In genomic region chr11:120519738-120520137, GRCm38 (mm10) we compare ENCODE assay signal across 9 mouse cellular contexts. TPM values are rescaled to one million over a fixed set of nuclear protein-coding genes. Genes with fewer than 3 reads are reported as not detected.
A peak's percentile ranks its signal among the peaks of the same experiment; 100 is the strongest.
DNase-seq lines count a peak whose midpoint lies in the region; ATAC-seq and TF ChIP-seq lines count a peak whose summit lies in the region.
"Had no signal": no experiment of that assay in that cellular context is flagged by ENCODE, and none has a peak within 500 bp of the region (broad histone marks: within the 10 kb centered on the region; RNA-seq: fewer than 3 reads in every experiment).

No protein-coding gene starts in this region.

- no peak overlapping the region for H3K4me2 ChIP-seq in hindbrain, embryonic 16.5 days (ENCODE audit: low read length)
- no peak overlapping the region for H3K4me2 ChIP-seq in hindbrain, embryonic 14.5 days (replicated peaks)
- no peak overlapping the region; the same call in 1 of the 2 replicates for H3K4me2 ChIP-seq in liver, postnatal 0 days (ENCODE audit: low read depth, low read length)

- no peaks in the 10 kb centered on the region for H3K4me1 ChIP-seq in hindbrain, embryonic 16.5 days (ENCODE audit: control insufficient read depth, insufficient read depth, low read depth, low read length)
- H3K4me1 ChIP-seq in hindbrain, embryonic 14.5 days (replicated peaks; ENCODE audit: control insufficient read depth, insufficient read depth, low read length) = no peaks in the 10 kb centered on the region
- peaks cover 15% of the 10 kb centered on the region for H3K4me1 ChIP-seq in embryonic facial prominence, embryonic 10.5 days
- peaks cover 18% of the 10 kb centered on the region for H3K4me1 ChIP-seq in liver, postnatal 0 days (ENCODE audit: insufficient read depth)

- TF ChIP-seq CTCF in liver, postnatal 0 days (IDR thresholded peaks at IDR 0.05; ENCODE audit: low read depth) = no peak

- no peaks in the 10 kb centered on the region for H3K27me3 ChIP-seq in hindbrain, embryonic 16.5 days (replicated peaks; ENCODE audit: control insufficient read depth, insufficient read depth, low read length)
- no peaks in the 10 kb centered on the region for H3K27me3 ChIP-seq in hindbrain, embryonic 14.5 days (ENCODE audit: control insufficient read depth, insufficient read depth, low read length)
- no peaks in the 10 kb centered on the region for H3K27me3 ChIP-seq in embryonic facial prominence, embryonic 10.5 days (replicated peaks; ENCODE audit: low read depth, poor library complexity, severe bottlenecking)
- no peaks in the 10 kb centered on the region for H3K27me3 ChIP-seq in liver, postnatal 0 days (ENCODE audit: insufficient read depth, low read length)

- no peak for DNase-seq in hindbrain, embryonic 14.5 days (ENCODE audit: low spot score)
- peak; percentile 52 for DNase-seq in embryonic facial prominence, embryonic 10.5 days (ENCODE audit: low spot score)
- peak; percentile 85 to 87 for DNase-seq in heart, postnatal 10 days
- peak; percentile 56 for DNase-seq in liver, postnatal 0 days
- DNase-seq in yolk sac, embryonic 10.5 days (ENCODE audit: low spot score) = no peak
- DNase-seq in right cerebral cortex, postnatal 14 days = no peak

- no peak for ATAC-seq in hindbrain, embryonic 16.5 days
- no peak for ATAC-seq in hindbrain, embryonic 14.5 days (ENCODE audit: low FRiP score)
- peak; percentile 43 for ATAC-seq in liver, postnatal 0 days
- no peak for ATAC-seq in inflammation-experienced regulatory T-cells, adult 6 months

- H3K36me3 ChIP-seq in hindbrain, embryonic 16.5 days (ENCODE audit: control insufficient read depth, insufficient read depth, low read length) = no peaks in the 10 kb centered on the region
- H3K36me3 ChIP-seq in hindbrain, embryonic 14.5 days (replicated peaks; ENCODE audit: control insufficient read depth, insufficient read depth) = no peaks in the 10 kb centered on the region
- H3K36me3 ChIP-seq in embryonic facial prominence, embryonic 10.5 days (replicated peaks) = no peaks in the 10 kb centered on the region
- no peaks in the 10 kb centered on the region for H3K36me3 ChIP-seq in liver, postnatal 0 days (replicated peaks; ENCODE audit: insufficient read depth, low read length)

- peak overlapping the region; percentile 35 for H3K9ac ChIP-seq in hindbrain, embryonic 16.5 days (ENCODE audit: low read depth, low read length)
- no peak overlapping the region for H3K9ac ChIP-seq in hindbrain, embryonic 14.5 days
- peak overlapping the region; percentile 18; the same call in 1 of the 2 replicates for H3K9ac ChIP-seq in liver, postnatal 0 days (replicated peaks)

- no peaks in the 10 kb centered on the region for H3K9me3 ChIP-seq in hindbrain, embryonic 16.5 days (ENCODE audit: control insufficient read depth, low read length)
- no peaks in the 10 kb centered on the region for H3K9me3 ChIP-seq in hindbrain, embryonic 14.5 days (ENCODE audit: control insufficient read depth, low read length)
- no peaks in the 10 kb centered on the region for H3K9me3 ChIP-seq in embryonic facial prominence, embryonic 10.5 days
- H3K9me3 ChIP-seq in liver, postnatal 0 days (ENCODE audit: low read length) = no peaks in the 10 kb centered on the region

- no peak overlapping the region for H3K27ac ChIP-seq in hindbrain, embryonic 16.5 days (ENCODE audit: low read depth, low read length)
- H3K27ac ChIP-seq in hindbrain, embryonic 14.5 days = no peak overlapping the region
- H3K27ac ChIP-seq in embryonic facial prominence, embryonic 10.5 days (replicated peaks) = 0 out of 2 replicates have a peak overlapping the region, but pooled peaks have one; percentile 1
- H3K27ac ChIP-seq in liver, postnatal 0 days (ENCODE audit: low read depth) = peak overlapping the region; percentile 17

- intact Hi-C loops in heart, postnatal 10 days (cut with DNase I) = loop anchor here (2.0 to 10.0 kb wide), 4 partner anchors 19 to 255 kb away; partner anchors contain the start of genes Mcrip1 and P4hb

- TF ChIP-seq EP300 in liver, postnatal 0 days (IDR thresholded peaks at IDR 0.05; ENCODE audit: low read depth) = no peak

- WGBS in hindbrain, embryonic 16.5 days = 46% methylated on average over 9 of the region's 9 CpGs
- 55% methylated on average over 9 of the region's 9 CpGs for WGBS in hindbrain, embryonic 14.5 days
- WGBS in embryonic facial prominence, embryonic 10.5 days = 50% methylated on average over 9 of the region's 9 CpGs
- 44% methylated on average over 9 of the region's 9 CpGs for WGBS in liver, postnatal 0 days (ENCODE audit: insufficient replicate concordance)

- no peak overlapping the region for H3K4me3 ChIP-seq in hindbrain, embryonic 16.5 days (ENCODE audit: low read length)
- no peak overlapping the region for H3K4me3 ChIP-seq in hindbrain, embryonic 14.5 days (replicated peaks; ENCODE audit: low read length)
- no peak overlapping the region for H3K4me3 ChIP-seq in embryonic facial prominence, embryonic 10.5 days
- no peak overlapping the region for H3K4me3 ChIP-seq in liver, postnatal 0 days (ENCODE audit: low read depth, low read length)

RNA-seq across cellular contexts. Expression of gene Gcgr, which starts 10.8 kb away (rescaled TPM):
- polyA plus RNA-seq in hindbrain, embryonic 16.5 days (2015; fragmentation: Nextera tagmentation; extraction: Ambion mirVana) = 0.92 and 1.0 TPM in 2 replicates
- polyA plus RNA-seq in hindbrain, embryonic 14.5 days (2014; fragmentation: Nextera tagmentation; extraction: Ambion mirVana) = 0.27 and 0.32 TPM in 2 replicates
- polyA plus RNA-seq in embryonic facial prominence, embryonic 10.5 days (2016; fragmentation: Nextera tagmentation; extraction: Ambion mirVana) = 0.33 and 0.62 TPM in 2 replicates
- total RNA-seq in heart, postnatal 10 days (2021) = 1 to 10 TPM; 2.4 to 3.1 TPM
- polyA plus RNA-seq in liver, postnatal 0 days (2015; fragmentation: Nextera tagmentation; extraction: Ambion mirVana) = 58.5 and 66.9 TPM in 2 replicates
- polyA plus RNA-seq in inflammation-experienced regulatory T-cells, adult 6 months (2017; shearing (Covaris generic)) = not detected

RNA-seq across cellular contexts. Expression of gene Slc25a10, which starts 28.1 kb away (rescaled TPM):
- polyA plus RNA-seq in hindbrain, embryonic 16.5 days (2015; fragmentation: Nextera tagmentation; extraction: Ambion mirVana) = 31.2 and 31.5 TPM in 2 replicates
- polyA plus RNA-seq in hindbrain, embryonic 14.5 days (2014; fragmentation: Nextera tagmentation; extraction: Ambion mirVana) = 28.5 and 29.8 TPM in 2 replicates
- 68.6 and 69.4 TPM in 2 replicates for polyA plus RNA-seq in embryonic facial prominence, embryonic 10.5 days (2016; fragmentation: Nextera tagmentation; extraction: Ambion mirVana)
- 10 to 100 TPM; 24.8 to 25.0 TPM for total RNA-seq in heart, postnatal 10 days (2021)
- polyA plus RNA-seq in liver, postnatal 0 days (2015; fragmentation: Nextera tagmentation; extraction: Ambion mirVana) = 96.7 and 99.7 TPM in 2 replicates
- 10 to 100 TPM; 12.4 to 14.3 (median 12.7) TPM for polyA plus RNA-seq in inflammation-experienced regulatory T-cells, adult 6 months (2017; shearing (Covaris generic))

RNA-seq across cellular contexts. Expression of gene Mcrip1, which starts 29.8 kb away (rescaled TPM):
- polyA plus RNA-seq in hindbrain, embryonic 16.5 days (2015; fragmentation: Nextera tagmentation; extraction: Ambion mirVana) = 243 and 245 TPM in 2 replicates
- polyA plus RNA-seq in hindbrain, embryonic 14.5 days (2014; fragmentation: Nextera tagmentation; extraction: Ambion mirVana) = 248 and 261 TPM in 2 replicates
- 201 and 221 TPM in 2 replicates for polyA plus RNA-seq in embryonic facial prominence, embryonic 10.5 days (2016; fragmentation: Nextera tagmentation; extraction: Ambion mirVana)
- 10 to 100 TPM; 70.5 to 72.7 TPM for total RNA-seq in heart, postnatal 10 days (2021)
- polyA plus RNA-seq in liver, postnatal 0 days (2015; fragmentation: Nextera tagmentation; extraction: Ambion mirVana) = 59.2 and 61.0 TPM in 2 replicates
- polyA plus RNA-seq in inflammation-experienced regulatory T-cells, adult 6 months (2017; shearing (Covaris generic)) = 100 to 1,000 TPM in 2 of 3 experiments, 10 to 100 TPM in 1; 93.4 to 136 (median 107) TPM

RNA-seq across cellular contexts. Expression of gene Ppp1r27, which starts 31.2 kb away (rescaled TPM):
- 0.64 TPM in 1 of 2 replicates, not detected in the other for polyA plus RNA-seq in hindbrain, embryonic 16.5 days (2015; fragmentation: Nextera tagmentation; extraction: Ambion mirVana)
- 0.29 TPM in 1 of 2 replicates, not detected in the other for polyA plus RNA-seq in hindbrain, embryonic 14.5 days (2014; fragmentation: Nextera tagmentation; extraction: Ambion mirVana)
- not detected in 2 replicates for polyA plus RNA-seq in embryonic facial prominence, embryonic 10.5 days (2016; fragmentation: Nextera tagmentation; extraction: Ambion mirVana)
- total RNA-seq in heart, postnatal 10 days (2021) = under 1 TPM in 1 of 2 experiments, not detected in 1; 0.60 TPM
- 0.19 and 1.5 TPM in 2 replicates for polyA plus RNA-seq in liver, postnatal 0 days (2015; fragmentation: Nextera tagmentation; extraction: Ambion mirVana)
- not detected for polyA plus RNA-seq in inflammation-experienced regulatory T-cells, adult 6 months (2017; shearing (Covaris generic))
- total RNA-seq: ES-E14 had no signal

RNA-seq across cellular contexts. Expression of gene Mrpl12, which starts 35.3 kb away (rescaled TPM):
- polyA plus RNA-seq in hindbrain, embryonic 16.5 days (2015; fragmentation: Nextera tagmentation; extraction: Ambion mirVana) = 135 and 137 TPM in 2 replicates
- 131 and 132 TPM in 2 replicates for polyA plus RNA-seq in hindbrain, embryonic 14.5 days (2014; fragmentation: Nextera tagmentation; extraction: Ambion mirVana)
- 206 and 216 TPM in 2 replicates for polyA plus RNA-seq in embryonic facial prominence, embryonic 10.5 days (2016; fragmentation: Nextera tagmentation; extraction: Ambion mirVana)
- total RNA-seq in heart, postnatal 10 days (2021) = 100 to 1,000 TPM; 227 to 233 TPM
- 133 and 139 TPM in 2 replicates for polyA plus RNA-seq in liver, postnatal 0 days (2015; fragmentation: Nextera tagmentation; extraction: Ambion mirVana)
- polyA plus RNA-seq in inflammation-experienced regulatory T-cells, adult 6 months (2017; shearing (Covaris generic)) = 10 to 100 TPM; 54.6 to 78.9 (median 73.0) TPM

Comparison
In these comparisons a context has a peak if more than half of its experiments do, and no peak if none do; other contexts are left out.
1. H3K27ac ChIP-seq: peak in embryonic facial prominence, embryonic 10.5 days (single experiment) and liver, postnatal 0 days (single experiment); none in hindbrain, embryonic 16.5 days (single experiment) and hindbrain, embryonic 14.5 days (single experiment).
2. DNase-seq: peak in embryonic facial prominence, embryonic 10.5 days (single experiment), heart, postnatal 10 days (2 of 2) and liver, postnatal 0 days (single experiment); none in hindbrain, embryonic 14.5 days (single experiment), yolk sac, embryonic 10.5 days (single experiment) and right cerebral cortex, postnatal 14 days (single experiment).
3. RNA of gene Gcgr, which starts 10.8 kb away (polyA plus RNA-seq): 58.5 to 66.9 TPM in liver, postnatal 0 days; 0.92 to 1.0 TPM in hindbrain, embryonic 16.5 days, 0.33 to 0.62 TPM in embryonic facial prominence, embryonic 10.5 days, 0.27 to 0.32 TPM in hindbrain, embryonic 14.5 days and not detected in inflammation-experienced regulatory T-cells, adult 6 months; every median in the first group is over 10 times any median in the second.